Mouse (Mus musculus) thymus, adult 2 months (tissue): Measurements from ENCODE around the gene Ltbp1.

Experiments used
- CTCF ChIP-seq: fragments of 200-500 bp; IDR thresholded peaks from 2 replicates; pipeline ENCODE4 v1.5.1; 2012; ENCODE audit warnings: mild to moderate bottlenecking, control low read depth, low read length, moderate library complexity, borderline replicate concordance; ENCODE audit not compliant: control insufficient read depth, poor library complexity, insufficient read depth; ENCODE audit errors: extremely low read depth
- POLR2A ChIP-seq: fragments of 200-500 bp; IDR thresholded peaks from 2 replicates; pipeline ENCODE4 v1.6.1; 2012; ENCODE audit warnings: mild to moderate bottlenecking, low read length, control low read depth, moderate library complexity; ENCODE audit not compliant: control insufficient read depth, poor library complexity, insufficient read depth; ENCODE audit errors: extremely low read depth

DNA sequence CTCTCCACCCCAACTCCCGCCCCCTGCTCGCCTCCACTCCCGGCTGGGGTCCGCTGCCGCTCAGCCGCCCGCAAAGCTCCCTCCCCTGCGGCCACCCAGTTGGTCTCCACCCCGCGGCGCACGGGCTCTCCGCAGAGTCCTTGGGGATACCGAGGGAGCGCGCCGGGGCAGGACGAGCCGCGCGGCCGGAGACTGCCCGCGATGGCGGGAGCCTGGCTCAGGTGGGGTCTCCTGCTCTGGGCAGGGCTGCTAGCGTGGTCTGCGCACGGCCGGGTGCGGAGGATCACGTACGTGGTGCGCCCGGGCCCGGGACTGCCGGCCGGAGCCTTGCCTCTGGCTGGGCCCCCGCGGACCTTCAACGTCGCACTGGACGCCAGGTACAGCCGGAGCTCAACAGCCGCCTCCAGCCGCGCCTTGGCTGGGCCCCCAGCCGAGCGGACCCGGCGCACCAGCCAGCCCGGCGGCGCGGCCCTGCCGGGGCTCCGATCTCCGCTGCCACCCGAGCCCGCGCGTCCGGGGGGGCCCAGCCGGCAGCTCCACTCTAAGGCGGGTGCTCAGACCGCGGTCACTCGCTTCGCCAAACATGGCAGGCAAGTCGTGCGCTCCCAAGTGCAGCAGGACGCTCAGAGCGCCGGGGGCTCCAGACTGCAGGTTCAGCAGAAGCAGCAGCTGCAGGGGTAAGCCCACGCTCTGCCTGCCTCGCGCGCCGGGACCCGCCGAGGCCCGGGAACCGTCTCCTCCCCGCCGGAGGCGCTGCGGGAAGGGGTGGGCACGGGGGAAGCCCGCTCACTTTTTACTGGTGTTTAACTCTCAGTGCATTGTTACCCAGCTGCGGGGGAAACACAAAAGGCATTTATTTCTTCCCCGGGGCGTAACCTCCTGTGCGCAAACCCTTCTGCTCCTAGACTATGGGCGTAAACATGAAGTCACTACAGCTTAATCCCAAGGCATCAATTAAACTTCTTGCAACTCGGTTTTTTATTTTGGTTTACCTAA, 615 bp downstream of the Ltbp1 start:
- TF ChIP-seq CTCF (no peak), POLR2A (no peak)
